14 mouse cellular contexts compared by ENCODE assay signal in the genomic region with DNA sequence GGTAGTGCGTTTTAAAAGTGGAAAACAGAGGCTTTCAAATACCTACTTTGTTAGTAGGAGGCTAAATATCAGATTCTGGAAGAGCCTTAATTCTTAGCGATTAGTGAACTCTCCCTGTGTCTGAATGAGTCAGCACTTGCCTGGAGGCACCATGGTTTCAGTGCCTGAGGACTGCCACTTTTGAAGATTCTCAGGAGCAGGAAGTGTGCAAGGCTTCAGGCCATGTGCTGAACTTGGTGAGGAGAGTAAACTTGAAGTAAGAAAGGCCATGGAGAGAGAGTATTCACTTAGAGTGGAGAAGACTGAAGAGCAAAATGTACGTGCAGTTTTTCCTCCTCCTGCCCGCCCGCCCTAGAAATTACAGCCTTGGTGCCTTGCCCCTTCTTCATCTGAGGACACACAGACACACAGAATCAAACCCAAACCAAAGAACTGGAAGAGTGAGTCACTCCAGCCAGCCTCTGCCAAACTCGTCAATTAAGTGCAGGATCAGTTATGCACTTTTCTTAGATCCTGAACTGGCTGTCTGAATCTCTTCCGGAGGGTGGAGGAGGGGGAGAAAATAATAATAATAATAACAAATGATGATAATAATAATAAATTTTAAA.
A peak's percentile ranks its signal among the peaks of the same experiment; 100 is the strongest.
DNase-seq lines count a peak whose midpoint lies in the region; ATAC-seq and TF ChIP-seq lines count a peak whose summit lies in the region.
"Had no signal": no experiment of that assay in that cellular context is flagged by ENCODE, and none has a peak within 500 bp of the region (broad histone marks: within the 10 kb centered on the region; RNA-seq: fewer than 3 reads in every experiment).

No protein-coding gene starts in this region.

- no peaks in the 10 kb centered on the region for H3K4me1 ChIP-seq in heart, embryonic 11.5 days (ENCODE audit: control insufficient read depth, insufficient read depth, low read length)
- H3K4me1 ChIP-seq in MEL (ENCODE audit: control insufficient read depth in 1 of 2, insufficient read depth in 2 of 2, low read length in 2 of 2), result peaks cover 6 to 11% of the 10 kb centered on the region in 2 experiments
- H3K4me1 ChIP-seq in olfactory bulb, adult 2 months (ENCODE audit: control insufficient read depth, insufficient read depth, low read length), result peaks cover 5% of the 10 kb centered on the region; the same call in 1 of the 2 replicates
- H3K4me1 ChIP-seq in forebrain, embryonic 11.5 days (replicated peaks; ENCODE audit: control insufficient read depth, insufficient read depth, low read length), result no peaks in the 10 kb centered on the region

- TF ChIP-seq POLR2A in MEL (IDR thresholded peaks at IDR 0.05; ENCODE audit: control insufficient read depth in 1 of 2, insufficient read depth in 1 of 2, low read depth in 1 of 2, low read length in 2 of 2, poor library complexity in 1 of 2), result no peak
- no peak for TF ChIP-seq POLR2A in olfactory bulb, adult 2 months (IDR thresholded peaks at IDR 0.05; ENCODE audit: insufficient read depth, low read depth, low read length)

- H3K79me2 ChIP-seq in MEL (ENCODE audit: control insufficient read depth, insufficient read depth, low read length, poor library complexity), result no peaks in the 10 kb centered on the region

- WGBS in heart, embryonic 11.5 days (ENCODE audit: insufficient replicate concordance), result 75% methylated on average over 7 of the region's 7 CpGs
- 34% methylated on average over 7 of the region's 7 CpGs for WGBS in olfactory bulb, adult 2 months
- WGBS in forebrain, embryonic 11.5 days, result 86% methylated on average over 7 of the region's 7 CpGs

- no peak overlapping the region for H3K27ac ChIP-seq in heart, embryonic 11.5 days (ENCODE audit: low read depth, low read length)
- H3K27ac ChIP-seq in MEL (ENCODE audit: control insufficient read depth, low read depth, low read length), result no peak overlapping the region; the same call in 1 of the 2 replicates
- H3K27ac ChIP-seq in olfactory bulb, adult 2 months (ENCODE audit: insufficient read depth, low read depth, low read length), result 0 out of 2 replicates have a peak overlapping the region, but pooled peaks have one; percentile 3
- H3K27ac ChIP-seq in forebrain, embryonic 11.5 days (ENCODE audit: low read depth, low read length), result no peak overlapping the region
- H3K27ac ChIP-seq: hindbrain, postnatal 0 days had no signal

- H3K4me2 ChIP-seq in heart, embryonic 11.5 days, result no peak overlapping the region
- H3K4me2 ChIP-seq in forebrain, embryonic 11.5 days (ENCODE audit: low read depth, low read length, severe bottlenecking), result no peak overlapping the region
- H3K4me2 ChIP-seq: lung, embryonic 14.5 days had no signal

- ATAC-seq in heart, embryonic 11.5 days (replicated peaks; ENCODE audit: insufficient number of reproducible peaks, low FRiP score, low TSS enrichment), result no peak
- ATAC-seq in common myeloid progenitor, adult 5-6 weeks (replicated peaks; ENCODE audit: low read depth, poor library complexity, severe bottlenecking), result peak; percentile 19; the same call in 1 of the 2 replicates
- ATAC-seq in forebrain, embryonic 11.5 days (replicated peaks; ENCODE audit: low FRiP score), result no peak
- ATAC-seq: forebrain, embryonic 16.5 days; hindbrain, postnatal 0 days had no signal

- no peak overlapping the region for H3K4me3 ChIP-seq in heart, embryonic 11.5 days (ENCODE audit: low read depth, low read length)
- no peak overlapping the region for H3K4me3 ChIP-seq in MEL (ENCODE audit: control insufficient read depth in 1 of 2, insufficient read depth in 1 of 2, low read depth in 2 of 2, low read length in 2 of 2)
- H3K4me3 ChIP-seq in olfactory bulb, adult 2 months (ENCODE audit: insufficient read depth, low read depth, low read length), result no peak overlapping the region
- no peak overlapping the region for H3K4me3 ChIP-seq in forebrain, embryonic 11.5 days (ENCODE audit: low read depth, low read length)
- H3K4me3 ChIP-seq: megakaryocyte, embryonic 14.5 days had no signal

- no peaks in the 10 kb centered on the region for H3K27me3 ChIP-seq in heart, embryonic 11.5 days (ENCODE audit: control insufficient read depth, insufficient read depth, low read length)
- H3K27me3 ChIP-seq in MEL (ENCODE audit: control insufficient read depth in 1 of 2, insufficient read depth in 2 of 2, low read length in 2 of 2), result no peaks in the 10 kb centered on the region
- H3K27me3 ChIP-seq in forebrain, embryonic 11.5 days (ENCODE audit: control insufficient read depth, insufficient read depth, low read length), result no peaks in the 10 kb centered on the region
- H3K27me3 ChIP-seq: megakaryocyte, embryonic 14.5 days had no signal

- TF ChIP-seq CTCF in MEL (IDR thresholded peaks at IDR 0.05 in 2 of 3, conservative IDR thresholded peaks at IDR 0.05 in 1 of 3; ENCODE audit: control insufficient read depth in 1 of 3, insufficient read depth in 1 of 3, low read depth in 2 of 3, low read length in 3 of 3, poor library complexity in 1 of 3, severe bottlenecking in 1 of 3), result no peak
- no peak for TF ChIP-seq CTCF in olfactory bulb, adult 2 months (IDR thresholded peaks at IDR 0.05; ENCODE audit: insufficient read depth, low read depth, low read length)

- H3K36me3 ChIP-seq in heart, embryonic 11.5 days (ENCODE audit: control insufficient read depth, insufficient read depth, low read length), result 0 out of 2 replicates have a peak, but pooled peaks cover 2% of the 10 kb centered on the region
- peaks cover 0 to 16% of the 10 kb centered on the region in 2 experiments; a peak in 2 of 4 replicates for H3K36me3 ChIP-seq in MEL (ENCODE audit: control insufficient read depth in 1 of 2, insufficient read depth in 2 of 2, low read length in 2 of 2)
- no peaks in the 10 kb centered on the region for H3K36me3 ChIP-seq in forebrain, embryonic 11.5 days (ENCODE audit: control insufficient read depth, insufficient read depth, low read length)

- peak; percentile 11 to 12 for DNase-seq in heart, adult 9 months (ENCODE audit: low spot score in 2 of 2)
- peak; percentile 56 for DNase-seq in MEL (ENCODE audit: low read depth, low spot score)
- DNase-seq in forebrain, embryonic 11.5 days (ENCODE audit: low spot score), result no peak
- no peak for DNase-seq in retina, postnatal 1 day
- DNase-seq: cerebellum, postnatal 14 days; lung, embryonic 14.5 days; right cerebral cortex, postnatal 4 days; thymus, postnatal 4 days had no signal

- H3K9ac ChIP-seq in heart, embryonic 11.5 days (ENCODE audit: low read depth, low read length), result no peak overlapping the region
- H3K9ac ChIP-seq in MEL (ENCODE audit: control insufficient read depth, low read depth, low read length, poor library complexity, severe bottlenecking), result no peak overlapping the region
- no peak overlapping the region for H3K9ac ChIP-seq in forebrain, embryonic 11.5 days (ENCODE audit: low read length)
- H3K9ac ChIP-seq: lung, embryonic 14.5 days had no signal

- TF ChIP-seq RAD21 in MEL (IDR thresholded peaks at IDR 0.05; ENCODE audit: low read depth, low read length), result no peak

- TF ChIP-seq EP300 in MEL (IDR thresholded peaks at IDR 0.05; ENCODE audit: low read depth in 1 of 2, low read length in 2 of 2), result no peak

- no peaks in the 10 kb centered on the region for H3K9me3 ChIP-seq in heart, embryonic 11.5 days (replicated peaks; ENCODE audit: control insufficient read depth, low read length)
- no peaks in the 10 kb centered on the region for H3K9me3 ChIP-seq in MEL (replicated peaks; ENCODE audit: insufficient read depth, low read length)
- no peaks in the 10 kb centered on the region for H3K9me3 ChIP-seq in forebrain, embryonic 11.5 days (ENCODE audit: control insufficient read depth, low read length)
- H3K9me3 ChIP-seq: megakaryocyte, embryonic 14.5 days had no signal

TF ChIP-seq in MEL, 35 proteins besides CTCF, POLR2A, EP300 and RAD21:
- TF ChIP-seq MEF2A (IDR thresholded peaks at IDR 0.05; ENCODE audit: extremely low read depth, insufficient replicate concordance, low read depth, low read length, poor library complexity, severe bottlenecking) (no peak), ETS1 (IDR thresholded peaks at IDR 0.05; ENCODE audit: low read depth, low read length) (peak; percentile 11; the same call in 1 of the 2 replicates)

Comparison
In these comparisons a context has a peak if more than half of its experiments do, and no peak if none do; other contexts are left out.
1. DNase-seq: peak in heart, adult 9 months (2 of 2) and MEL (single experiment); none in forebrain, embryonic 11.5 days (single experiment) and retina, postnatal 1 day (single experiment).